Mouse (Mus musculus) limb, embryonic 11.5 days (tissue): ENCODE data around the gene Nit1. TPM values are rescaled to one million over a fixed set of nuclear protein-coding genes. Genes with fewer than 3 reads are reported as not detected.

Source experiments
- ATAC-seq: fragments of 200-750 bp; cut with Nextera tagmentation; 2 replicates; pipeline ENCODE4 v1.8.0; 2017; ENCODE audit warnings: low read depth; ENCODE audit not compliant: insufficient number of reproducible peaks, low FRiP score, low TSS enrichment
- DNase-seq: peaks from one replicate; pipeline ENCODE4 v3.0.0-alpha.2; 2015; ENCODE audit warnings: low spot score
- H3K27ac ChIP-seq: fragments of 300-500 bp; sonication (generic); replicated peaks from 2 replicates; pipeline ENCODE4 v1.5.1; 2014; ENCODE audit warnings: low read depth, mild to moderate bottlenecking, low read length
- H3K27me3 ChIP-seq: fragments of 300-500 bp; sonication (generic); 2 replicates; pipeline ENCODE4 v1.6.1; 2014; ENCODE audit warnings: mild to moderate bottlenecking, low read length, mixed read lengths; ENCODE audit not compliant: control insufficient read depth, insufficient read depth
- H3K36me3 ChIP-seq: fragments of 300-500 bp; sonication (generic); 2 replicates; pipeline ENCODE4 v1.6.1; 2014; ENCODE audit warnings: mild to moderate bottlenecking, low read length, moderate library complexity, mixed read lengths; ENCODE audit not compliant: control insufficient read depth, insufficient read depth
- H3K4me1 ChIP-seq: fragments of 300-500 bp; sonication (generic); 2 replicates; pipeline ENCODE4 v1.6.1; 2014; ENCODE audit warnings: low read length, mixed read lengths; ENCODE audit not compliant: control insufficient read depth, insufficient read depth
- H3K4me2 ChIP-seq: fragments of 300-500 bp; sonication (generic); 2 replicates; pipeline ENCODE4 v1.6.1; 2014; ENCODE audit warnings: low read depth, mild to moderate bottlenecking, moderate library complexity; ENCODE audit not compliant: severe bottlenecking
- H3K4me3 ChIP-seq: fragments of 300-500 bp; sonication (generic); 2 replicates; pipeline ENCODE4 v1.5.1; 2014; ENCODE audit warnings: low read depth, low read length
- H3K9ac ChIP-seq: fragments of 300-500 bp; sonication (generic); 2 replicates; pipeline ENCODE4 v1.6.1; 2014; ENCODE audit warnings: mild to moderate bottlenecking, low read length
- H3K9me3 ChIP-seq: fragments of 300-500 bp; sonication (generic); 2 replicates; pipeline ENCODE4 v1.6.1; 2016; ENCODE audit warnings: low read length; ENCODE audit not compliant: control insufficient read depth
- WGBS: fragments of 180-500 bp; shearing (Covaris S2); extraction: QIAGEN DNeasy Blood & Tissue Kit; methylation state at CpG from one replicate; pipeline ENCODE4 v1.1.7; 2014; 5-methylcytosine and 5-hydroxymethylcytosine counted together
- polyA plus RNA-seq: library from polyadenylated mRNA; unstranded; fragments of >200 nt; fragmentation: Nextera tagmentation; extraction: Ambion mirVana; gene quantifications from 2 replicates; pipeline ENCODE4 v1.2.1, GENCODE M21; 2014

Nit1 gene
- polyA plus RNA-seq, 1 experiment from 2014 or later, result 31.9 TPM

DNA sequence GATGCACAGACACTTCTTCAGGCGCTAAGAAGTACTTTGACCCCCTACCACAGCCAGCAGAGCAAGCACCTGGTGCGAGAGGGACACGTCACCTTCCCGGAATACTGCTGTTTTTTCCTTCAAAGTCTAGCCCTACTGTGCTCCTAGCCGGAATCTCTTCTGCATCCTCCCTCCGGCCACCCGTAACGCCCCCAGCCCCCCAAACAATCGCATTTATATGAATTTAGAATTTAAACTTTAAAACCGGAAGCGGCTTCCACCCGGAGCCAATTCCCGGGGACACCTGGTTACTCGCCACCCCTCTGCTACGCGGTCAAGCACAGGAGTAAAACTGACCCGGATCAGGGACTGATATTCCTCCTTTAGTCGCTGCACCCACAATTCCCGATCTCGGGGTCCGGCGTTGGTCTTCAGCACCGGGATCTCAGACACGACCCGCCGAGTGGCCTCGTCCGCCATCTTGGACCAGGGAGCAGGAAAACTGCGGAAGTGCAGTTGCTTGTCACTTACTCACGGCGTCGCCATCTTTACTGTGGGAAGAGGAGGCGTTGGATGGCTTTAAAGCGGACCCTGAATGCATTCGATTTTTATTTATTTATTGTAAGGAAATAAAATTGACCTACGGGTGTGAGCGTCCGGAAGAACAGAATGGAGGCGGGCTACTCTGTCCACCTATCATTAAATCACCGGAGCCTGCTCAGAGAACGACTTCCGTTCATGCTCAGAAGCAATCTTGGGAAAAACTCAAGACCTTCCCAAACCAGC, 51.0 kb downstream of the Nit1 start, which contains the start of gene Ufc1:
Ufc1 (minus strand) TSS at position 727 of the 765 bp plus-strand sequence.
- Histone ChIP-seq H3K27ac (peak within 1 kb of the TSS; percentile 86), H3K9ac (peak within 1 kb of the TSS; percentile 84), H3K4me1 (peaks cover 4% of the 10 kb centered on the region; the same call in 1 of the 2 replicates)

GRCm38 (mm10) chr1:171293906-171294297, 51.5 kb downstream of the Nit1 start:
- ATAC-seq, result no peak
- H3K9ac ChIP-seq, result peak overlapping the region; percentile 84
- no peak for DNase-seq
- H3K4me1 ChIP-seq, result peaks cover 4% of the 10 kb centered on the region; the same call in 1 of the 2 replicates
- H3K27me3 ChIP-seq, result no peaks in the 10 kb centered on the region
- H3K9me3 ChIP-seq, result no peaks in the 10 kb centered on the region
- peak overlapping the region; percentile 59 for H3K4me3 ChIP-seq
- WGBS, result 37% methylated on average over 5 of the region's 5 CpGs
- H3K4me2 ChIP-seq, result peak overlapping the region; percentile 64
- H3K27ac ChIP-seq, result peak overlapping the region; percentile 86; the same call in 1 of the 2 replicates
- H3K36me3 ChIP-seq, result peaks cover 6% of the 10 kb centered on the region; the same call in 1 of the 2 replicates

More for the DNA sequence above, 51.0 kb downstream of the Nit1 start, which contains the start of gene Ufc1:
- Histone ChIP-seq H3K4me2 (peak within 1 kb of the TSS; percentile 64), H3K9me3 (no peaks in the 10 kb centered on the region), H3K27me3 (no peaks in the 10 kb centered on the region), H3K36me3 (peaks cover 6% of the 10 kb centered on the region; the same call in 1 of the 2 replicates), H3K4me3 (peak within 1 kb of the TSS; percentile 59)
- DNase-seq, result peak; percentile 86
- peak; percentile 78 for ATAC-seq
- WGBS, result under 1% methylated on average over 42 of the region's 42 CpGs

DNA sequence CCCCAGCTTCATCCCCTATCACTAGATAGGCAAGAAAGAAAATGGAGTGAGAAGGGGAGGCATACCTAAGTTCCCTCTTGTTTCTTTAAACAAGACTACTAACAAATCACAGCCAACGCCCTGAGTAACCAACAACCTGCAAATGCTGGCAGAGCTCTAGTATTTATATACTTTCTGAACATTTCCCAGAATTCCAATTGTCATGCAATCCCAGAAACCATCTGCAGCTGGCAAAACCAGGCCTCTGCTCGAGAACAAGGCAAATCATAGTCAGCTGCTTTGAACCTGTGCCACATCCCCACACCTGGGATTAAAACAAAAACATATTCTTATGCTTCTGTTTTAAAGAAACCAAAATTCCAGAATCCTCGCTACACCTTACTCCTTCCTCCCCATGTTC, 52.1 kb downstream of the Nit1 start:
- Histone ChIP-seq H3K9ac (no peak overlapping the region), H3K4me3 (no peak overlapping the region; the same call in 1 of the 2 replicates), H3K27me3 (no peaks in the 10 kb centered on the region), H3K27ac (no peak overlapping the region), H3K9me3 (no peaks in the 10 kb centered on the region), H3K36me3 (peaks cover 6% of the 10 kb centered on the region; the same call in 1 of the 2 replicates), H3K4me2 (peak overlapping the region; percentile 64), H3K4me1 (peaks cover 4% of the 10 kb centered on the region; the same call in 1 of the 2 replicates)
- DNase-seq (no peak), ATAC-seq (no peak)
- 80% methylated on average over 3 of the region's 3 CpGs for WGBS

DNA sequence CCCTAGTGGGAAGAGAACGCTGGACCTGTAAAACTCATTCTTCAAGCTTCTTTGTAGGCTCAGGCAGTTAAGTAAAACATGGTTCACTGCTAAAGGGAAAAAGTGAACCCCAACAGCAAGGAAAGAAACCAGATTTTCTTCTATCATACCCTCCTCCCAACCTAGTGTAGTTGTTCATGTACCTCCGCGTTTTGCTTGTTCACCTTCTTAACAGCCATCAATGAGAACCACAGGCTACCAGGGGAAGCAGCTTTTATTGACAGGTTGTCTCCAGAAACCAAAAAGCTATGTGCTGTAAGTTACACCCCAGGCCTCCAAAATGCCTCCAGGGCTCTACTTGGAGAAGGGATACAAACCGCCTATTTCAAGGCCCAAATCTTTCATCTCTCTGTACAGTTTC, 57.1 kb downstream of the Nit1 start:
- DNase-seq, result no peak
- 65% methylated on average over 4 of the region's 4 CpGs for WGBS
- H3K9me3 ChIP-seq, result no peaks in the 10 kb centered on the region
- peaks cover 5% of the 10 kb centered on the region; the same call in 1 of the 2 replicates for H3K4me1 ChIP-seq
- peak overlapping the region; percentile 45; the same call in 1 of the 2 replicates for H3K4me2 ChIP-seq
- H3K36me3 ChIP-seq, result peaks cover 20% of the 10 kb centered on the region; the same call in 1 of the 2 replicates
- ATAC-seq, result no peak
- H3K27ac ChIP-seq, result no peak overlapping the region
- H3K4me3 ChIP-seq, result peak overlapping the region; percentile 85; the same call in 1 of the 2 replicates
- no peaks in the 10 kb centered on the region for H3K27me3 ChIP-seq
- no peak overlapping the region for H3K9ac ChIP-seq

Other genes starting within 250 kb of the Nit1 start
- gene Cfap126, start 231.7 kb downstream of the Nit1 start, polyA plus RNA-seq, result 0.96 and 1.7 TPM in 2 replicates
- gene Sdhc, start 195.0 kb downstream of the Nit1 start, polyA plus RNA-seq, result 267 and 288 TPM in 2 replicates
- gene Mpz, start 194.9 kb downstream of the Nit1 start, polyA plus RNA-seq, result 0.61 and 0.68 TPM in 2 replicates
- gene Pcp4l1, start 149.4 kb downstream of the Nit1 start, polyA plus RNA-seq, result 2.7 and 4.3 TPM in 2 replicates
- 0.15 and 0.21 TPM in 2 replicates for gene Nr1i3, start 131.7 kb downstream of the Nit1 start, polyA plus RNA-seq
- gene Tomm40l, start 123.1 kb downstream of the Nit1 start, polyA plus RNA-seq, result 25.4 and 26.4 TPM in 2 replicates
- gene Apoa2, start 120.6 kb downstream of the Nit1 start, polyA plus RNA-seq, result 2.8 and 4.6 TPM in 2 replicates
- gene Fcer1g, start 111.3 kb downstream of the Nit1 start, polyA plus RNA-seq, result 13.2 and 13.6 TPM in 2 replicates
- gene Adamts4, start 95.2 kb downstream of the Nit1 start, polyA plus RNA-seq, result 5.5 and 5.6 TPM in 2 replicates
- 260 and 264 TPM in 2 replicates for gene Ndufs2, start 94.3 kb downstream of the Nit1 start, polyA plus RNA-seq
- gene B4galt3, start 75.3 kb downstream of the Nit1 start, polyA plus RNA-seq, result 68.9 and 78.2 TPM in 2 replicates
- 65.0 and 71.0 TPM in 2 replicates for gene Ppox, start 64.5 kb downstream of the Nit1 start, polyA plus RNA-seq
- gene Usp21, start 57.7 kb downstream of the Nit1 start, polyA plus RNA-seq, result 111 and 114 TPM in 2 replicates
- gene Ufc1, start 50.6 kb downstream of the Nit1 start, polyA plus RNA-seq, result 111 and 115 TPM in 2 replicates
- gene Dedd, start 16.5 kb downstream of the Nit1 start, polyA plus RNA-seq, result 51.7 and 55.7 TPM in 2 replicates
- gene Pfdn2, start within 50 bp of the Nit1 start, polyA plus RNA-seq, result 61.8 and 68.3 TPM in 2 replicates
- gene Klhdc9, start 15.2 kb upstream of the Nit1 start, polyA plus RNA-seq, result 1.4 and 2.3 TPM in 2 replicates
- gene Nectin4, start 24.5 kb upstream of the Nit1 start, polyA plus RNA-seq, result 2.9 and 3.1 TPM in 2 replicates
- gene Arhgap30, start 43.3 kb upstream of the Nit1 start, polyA plus RNA-seq, result 0.55 and 0.70 TPM in 2 replicates
- 114 and 124 TPM in 2 replicates for gene Usf1, start 65.7 kb upstream of the Nit1 start, polyA plus RNA-seq
- gene Tstd1, start 73.2 kb upstream of the Nit1 start, polyA plus RNA-seq, result 3.2 and 3.3 TPM in 2 replicates
- 26.7 and 28.4 TPM in 2 replicates for gene F11r, start 91.9 kb upstream of the Nit1 start, polyA plus RNA-seq
- 7.1 and 10.3 TPM in 2 replicates for gene Alyref2, start 157.8 kb upstream of the Nit1 start, polyA plus RNA-seq
- gene Itln1, start 189.6 kb upstream of the Nit1 start, polyA plus RNA-seq, result not detected in 2 replicates
- not detected in 2 replicates for gene Cd244a, start 213.5 kb upstream of the Nit1 start, polyA plus RNA-seq